Mouse (Mus musculus) bone marrow, adult 2 months (tissue): ENCODE measurements around the gene Igsf21.

Experiments
- CTCF ChIP-seq: fragments of 200-500 bp; IDR thresholded peaks from 2 replicates; pipeline ENCODE4 v1.5.1; 2011; ENCODE audit warnings: low read length, control low read depth; ENCODE audit not compliant: control insufficient read depth, insufficient read depth
- POLR2A ChIP-seq: fragments of 200-500 bp; IDR thresholded peaks from 2 replicates; pipeline ENCODE4 v1.6.1; 2011; ENCODE audit warnings: low read depth, mild to moderate bottlenecking, control low read depth, low read length, borderline replicate concordance; ENCODE audit not compliant: control insufficient read depth

GRCm38 (mm10) chr4:140248396-140248795 lies 1.8 kb upstream of the Igsf21 start:
- TF ChIP-seq POLR2A (no peak), CTCF (no peak)
